Mouse (Mus musculus): Measurements from ENCODE around the gene St3gal5.

DNA sequence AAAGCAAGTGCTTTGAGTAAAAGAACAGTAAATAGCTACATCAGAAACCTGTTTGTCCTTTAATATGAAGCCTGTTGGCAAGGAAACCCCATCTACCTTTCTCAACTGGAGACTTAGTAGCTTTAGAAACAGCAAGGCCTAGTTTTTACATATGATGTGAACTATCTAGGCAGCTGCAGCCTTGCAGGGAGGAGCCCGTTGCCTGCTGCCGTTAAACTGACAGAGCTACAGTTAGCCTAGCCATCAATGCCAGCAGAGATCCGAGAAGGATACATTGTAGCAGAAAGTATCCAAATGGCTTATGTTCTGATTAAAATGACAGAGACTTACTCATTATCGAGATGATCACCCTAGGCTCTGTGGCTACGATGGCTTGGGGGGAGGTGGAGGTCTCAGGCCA is 25.1 kb downstream of the St3gal5 start:
- TF ChIP-seq MAZ (IDR thresholded peaks at IDR 0.05; ENCODE audit: low read depth, low read length) = no peak
- TF ChIP-seq CTCF (conservative IDR thresholded peaks at IDR 0.05 in 1 of 2, IDR thresholded peaks at IDR 0.05 in 1 of 2; ENCODE audit: low read depth in 2 of 2, low read length in 2 of 2) = no peak
- TF ChIP-seq EP300 (IDR thresholded peaks at IDR 0.05; ENCODE audit: low read length) = no peak
- TF ChIP-seq POLR2A (IDR thresholded peaks at IDR 0.05; ENCODE audit: low read depth, low read length) = no peak
- TF ChIP-seq MAX (IDR thresholded peaks at IDR 0.05; ENCODE audit: low read length) = no peak
- TF ChIP-seq CHD1 (IDR thresholded peaks at IDR 0.05; ENCODE audit: low read depth, low read length) = no peak
